Mouse (Mus musculus): ENCODE measurements around the gene Gm20815.
"Not testable (repeated sequence)": the region's sequence is repeated elsewhere in the genome, so short reads cannot be mapped to it uniquely, and the experiment has no call there.

Gene Gm20815

GRCm38 (mm10) chrY:8835069-8835468 is at the start of gene Gm20815:
Gene Gm20815, minus strand, starts transcription at chrY:8835169.
- DNase-seq = not testable (repeated sequence)

All from lung, postnatal 14 days (tissue).